Mouse (Mus musculus) frontal cortex, postnatal 25 days (tissue): ENCODE results near the gene Zscan20.

Experiments
- DNase-seq, 2 experiments: peaks; one replicate each; pipeline ENCODE4 v3.0.0; 2022; ENCODE audit warnings: low spot score in 2 of 2

The Zscan20 gene

GRCm38 (mm10) chr4:128609925-128610402, at the start of gene Zscan20:
Zscan20 (minus strand) TSS chr4:128610098.
- DNase-seq = peak; percentile 77 to 92

- DNase-seq = no peak
Measured at GRCm38 (mm10) chr4:128655446-128655845, 45.5 kb upstream of the Zscan20 start.

DNA sequence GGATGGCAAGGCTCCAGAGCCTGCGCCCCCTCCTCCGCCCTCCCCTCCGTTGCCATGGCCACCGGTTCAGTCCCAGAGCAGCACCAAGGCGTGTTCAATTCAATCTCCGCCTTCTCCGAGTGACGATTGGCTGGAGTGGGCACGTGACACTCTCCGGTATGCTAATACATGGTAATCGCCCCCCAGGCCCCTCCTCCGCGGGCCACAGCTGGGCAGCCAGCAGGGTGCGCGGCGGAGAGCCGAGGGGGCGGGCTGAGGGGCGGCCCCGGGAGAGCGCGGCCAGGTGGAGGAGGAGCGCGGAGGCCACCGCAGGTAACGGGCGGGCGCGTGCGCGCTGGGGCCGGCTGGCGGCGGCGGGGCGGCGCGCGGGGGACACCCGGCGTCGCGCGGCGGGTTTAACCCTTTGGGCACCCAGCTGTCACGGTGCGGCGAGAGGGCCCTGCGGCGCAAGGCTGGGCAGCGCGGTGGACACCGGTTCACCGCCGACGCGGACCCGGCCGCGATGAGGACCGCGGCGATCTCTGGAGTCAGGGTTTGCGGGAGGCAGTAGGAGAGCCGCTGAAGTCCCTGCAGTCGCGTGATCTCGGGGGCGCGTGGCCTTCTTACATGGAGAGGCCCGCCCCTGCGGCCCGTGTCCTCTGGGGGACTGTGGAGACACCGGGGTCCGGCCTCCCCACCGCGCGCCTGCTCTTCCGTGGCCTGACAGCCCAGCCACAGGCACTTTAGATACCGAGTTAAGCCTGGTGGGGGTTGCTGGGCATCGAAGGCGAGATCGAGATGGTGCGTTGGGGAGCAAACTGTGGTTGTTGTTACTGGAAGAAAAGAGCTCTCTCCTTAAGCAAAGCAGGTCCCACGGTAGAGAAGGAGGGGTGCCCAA, 44.8 kb upstream of the Zscan20 start, which contains the start of gene Phc2:
Gene Phc2 (plus strand): TSS at position 198 of the 877 bp plus-strand sequence.
- peak; percentile 92 for DNase-seq

- DNase-seq = no peak
Measured at GRCm38 (mm10) chr4:128652584-128653298, 42.8 kb upstream of the Zscan20 start.

- no peak for DNase-seq
Measured at GRCm38 (mm10) chr4:128651530-128651929, 41.6 kb upstream of the Zscan20 start.

- DNase-seq = no peak
Measured at GRCm38 (mm10) chr4:128648567-128649255, 38.8 kb upstream of the Zscan20 start.

DNA sequence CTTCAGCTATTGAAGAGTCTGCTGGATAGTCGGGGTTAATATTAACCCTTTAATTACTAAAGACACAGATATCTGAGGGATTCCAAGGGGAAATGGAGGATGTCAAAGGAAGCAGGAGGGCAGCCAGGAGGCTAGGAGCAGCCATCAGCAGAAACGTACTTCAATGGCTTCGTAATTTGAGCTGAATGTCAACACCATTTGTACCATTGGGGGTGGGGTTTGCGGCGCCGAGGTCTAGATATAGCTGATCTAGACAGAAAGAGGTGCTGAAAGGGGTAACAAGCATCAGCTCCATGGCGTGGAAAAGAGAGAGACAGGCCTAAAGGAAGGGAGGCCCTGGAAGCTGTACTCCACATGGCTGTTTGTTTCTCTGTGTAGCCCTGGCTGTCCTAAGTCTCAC, 36.9 kb upstream of the Zscan20 start:
- DNase-seq = no peak

DNA sequence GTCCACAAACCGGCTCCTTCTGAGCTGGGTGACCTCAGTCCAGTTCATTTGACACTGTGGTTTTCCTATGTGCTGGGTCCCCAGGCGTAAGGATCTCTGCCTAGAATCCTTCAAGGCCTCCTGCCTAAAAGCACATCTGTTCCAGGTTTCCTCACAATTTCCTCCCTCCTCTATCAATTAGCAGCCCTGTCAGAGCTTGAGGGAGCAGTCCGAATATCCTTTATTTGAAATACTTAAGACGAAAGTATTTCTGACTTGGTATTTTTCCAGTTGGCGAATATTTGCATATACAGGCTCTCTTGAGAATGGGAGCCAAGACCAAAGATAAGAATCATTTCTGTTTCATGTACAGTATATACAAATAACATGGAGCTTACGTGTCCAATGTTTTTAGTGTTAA, 36.0 kb upstream of the Zscan20 start:
- no peak for DNase-seq

DNA sequence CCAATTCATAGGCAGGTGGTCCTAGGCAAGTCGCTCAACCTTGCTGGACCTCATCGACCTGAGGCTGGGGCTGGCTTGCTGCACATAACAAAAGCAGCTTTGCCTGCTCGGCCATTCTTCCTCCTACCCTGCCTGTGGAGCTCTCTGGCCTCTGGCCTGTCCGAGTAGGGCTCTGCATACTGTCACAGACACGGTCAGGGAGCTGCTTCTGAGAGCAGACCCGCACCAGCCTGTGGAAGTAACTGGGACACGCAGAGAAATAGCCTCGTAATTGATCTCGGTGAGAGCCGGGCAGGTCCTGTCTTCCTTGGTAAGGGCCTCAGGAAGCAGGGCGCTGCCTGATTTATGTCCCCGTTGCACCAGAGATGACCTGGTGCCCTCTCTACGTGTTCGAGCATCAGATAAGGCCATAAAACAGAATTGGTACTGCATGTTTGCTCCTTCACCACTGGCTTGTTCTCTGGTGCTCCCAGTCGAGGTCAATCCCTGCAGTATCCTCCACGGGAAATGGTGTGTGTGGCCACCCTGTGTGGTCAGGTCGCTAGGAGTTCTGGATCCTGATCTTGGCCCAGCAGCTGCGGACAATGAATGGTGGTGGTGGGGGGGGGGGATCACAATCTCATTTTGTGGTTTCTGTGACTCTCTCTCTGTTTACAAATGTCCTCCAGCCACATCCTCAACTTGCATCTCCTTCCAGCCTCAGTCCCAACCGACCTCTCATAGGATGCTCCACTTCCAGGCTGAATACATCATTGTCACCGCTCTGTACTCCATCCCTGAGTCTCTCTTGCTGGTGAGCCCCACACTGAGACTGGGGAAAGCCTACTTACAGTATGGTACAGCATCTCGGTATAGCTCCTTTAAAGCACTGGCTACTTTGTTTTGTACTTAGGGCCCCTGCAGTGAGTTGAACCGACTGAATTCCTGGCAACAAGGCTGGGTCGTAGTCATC, 32.1 kb upstream of the Zscan20 start:
- DNase-seq = no peak

DNA sequence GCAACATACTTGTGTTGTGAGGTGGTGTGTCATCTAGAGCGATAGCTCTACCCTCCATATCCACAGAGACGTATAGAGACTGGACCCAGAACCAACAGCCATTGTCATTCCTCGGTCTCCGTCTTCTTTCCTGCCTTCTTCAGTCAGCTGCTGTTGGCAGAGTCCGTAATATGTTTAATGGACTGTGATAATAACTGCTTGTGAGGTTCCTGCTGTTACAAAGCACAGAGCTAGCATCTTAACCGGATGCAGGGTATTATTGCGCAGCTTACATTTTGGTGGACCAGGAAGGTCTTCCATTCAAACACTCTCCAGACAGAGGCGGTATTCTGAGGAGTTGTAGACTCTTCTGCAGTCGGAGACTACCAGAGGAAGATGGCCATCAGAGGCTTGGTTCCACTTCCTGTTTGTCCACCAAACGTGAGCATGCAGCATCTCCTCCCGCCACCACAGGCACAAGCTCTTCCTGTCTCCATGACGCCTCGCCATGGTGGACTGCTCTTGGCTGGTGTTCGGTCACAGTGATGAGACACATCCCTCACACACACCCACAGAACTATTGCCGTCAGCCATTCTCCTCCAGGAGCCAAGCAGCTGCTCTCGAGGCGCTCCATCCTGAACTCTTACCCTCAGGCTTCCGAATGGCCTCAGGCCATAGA, 28.5 kb upstream of the Zscan20 start:
- no peak for DNase-seq

DNA sequence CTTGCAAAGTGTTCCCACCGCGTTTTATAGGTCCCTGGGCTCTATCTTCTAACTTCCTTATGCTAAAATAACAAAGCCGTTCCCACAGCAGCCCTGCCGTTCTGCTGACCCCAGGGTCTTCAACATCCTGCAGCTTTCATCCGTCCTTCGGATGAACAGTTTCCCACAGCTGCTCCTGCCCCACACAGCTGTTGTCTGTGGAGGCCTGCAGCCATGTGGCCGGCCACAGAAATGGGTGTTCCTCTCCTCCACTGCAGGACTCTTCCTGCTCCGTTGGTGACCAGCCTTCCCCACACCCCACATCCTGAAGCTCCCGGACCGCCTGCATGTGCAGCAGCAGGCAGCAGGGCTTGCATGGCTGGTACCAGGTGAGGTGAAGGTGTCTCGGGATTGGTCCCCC, 27.4 kb upstream of the Zscan20 start:
- no peak for DNase-seq

GRCm38 (mm10) chr4:128635894-128636585, 26.1 kb upstream of the Zscan20 start:
- no peak for DNase-seq

DNA sequence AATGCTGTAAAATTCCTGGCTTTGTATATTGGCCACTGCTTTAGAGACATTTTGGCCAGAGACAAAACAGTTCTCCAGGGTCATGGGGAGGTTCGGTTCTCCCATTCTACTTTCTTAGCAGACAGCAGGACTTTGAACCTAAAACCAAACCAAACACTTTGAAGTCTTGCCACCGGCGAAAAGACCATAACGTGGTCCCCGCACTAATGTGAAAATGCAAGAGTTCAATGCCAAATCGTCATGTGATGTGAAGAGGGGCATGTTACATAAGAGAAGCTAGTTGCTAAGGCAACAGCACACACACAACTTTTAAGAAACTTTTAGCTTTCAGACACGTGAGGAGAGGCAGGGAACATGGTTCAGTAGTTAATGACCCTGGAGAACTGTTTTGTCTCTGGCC, 25.6 kb upstream of the Zscan20 start:
- no peak for DNase-seq

DNA sequence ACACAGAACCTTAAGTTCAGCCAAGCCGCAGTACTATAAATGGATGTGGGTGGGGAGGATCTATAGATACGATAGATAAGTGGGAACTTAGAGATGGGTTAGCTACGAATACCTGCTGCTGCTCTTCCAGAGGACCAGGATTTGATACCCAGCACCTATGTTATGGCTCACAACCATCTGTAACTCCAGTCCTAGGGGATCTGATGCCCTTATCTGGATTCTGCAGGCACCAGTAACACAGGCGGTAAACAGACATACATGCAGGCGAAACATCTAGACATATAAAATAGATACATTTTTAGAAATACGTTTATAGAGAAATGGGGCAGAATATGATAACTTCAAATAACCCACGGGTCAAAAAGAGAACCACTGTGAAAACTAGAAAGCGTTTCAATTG, 11.2 kb upstream of the Zscan20 start:
- no peak for DNase-seq

- DNase-seq = no peak
Measured at GRCm38 (mm10) chr4:128620572-128620971, 10.7 kb upstream of the Zscan20 start.

- DNase-seq = no peak
Measured at GRCm38 (mm10) chr4:128618963-128619362, 9.1 kb upstream of the Zscan20 start.

GRCm38 (mm10) chr4:128618246-128618911, 8.5 kb upstream of the Zscan20 start, which contains the start of gene Tlr12:
Tlr12 (minus strand) TSS chr4:128618619.
- no peak for DNase-seq

- no peak for DNase-seq
Measured at GRCm38 (mm10) chr4:128617363-128618120, 7.6 kb upstream of the Zscan20 start.
